Comparison of ENCODE assay signal across 19 mouse cellular contexts in genomic region chr1:164606141-164606754, GRCm38 (mm10).
DNase-seq lines count a peak whose midpoint lies in the region; ATAC-seq and TF ChIP-seq lines count a peak whose summit lies in the region.
"Had no signal": no experiment of that assay in that cellular context is flagged by ENCODE, and none has a peak within 500 bp of the region (broad histone marks: within the 10 kb centered on the region; RNA-seq: fewer than 3 reads in every experiment).

No protein-coding gene starts in this region.

- no peak for TF ChIP-seq CTCF in lung, adult 2 months (IDR thresholded peaks at IDR 0.05; ENCODE audit: insufficient read depth, low read length)

- 58% methylated on average over 8 of the region's 8 CpGs for WGBS in hindbrain, embryonic 14.5 days
- WGBS in hindbrain, embryonic 11.5 days: 73% methylated on average over 8 of the region's 8 CpGs
- WGBS in lung, adult 2 months: 53% methylated on average over 8 of the region's 8 CpGs
- WGBS in midbrain, embryonic 16.5 days: 34% methylated on average over 8 of the region's 8 CpGs

- ATAC-seq in hindbrain, embryonic 14.5 days (ENCODE audit: low FRiP score): 0 out of 2 replicates have a peak, but pooled peaks have one; percentile 37
- ATAC-seq in hindbrain, embryonic 11.5 days (ENCODE audit: low FRiP score): no peak
- 0 out of 2 replicates have a peak, but pooled peaks have one; percentile 25 for ATAC-seq in midbrain, embryonic 16.5 days
- no peak for ATAC-seq in monocyte, adult 5-6 weeks (replicated peaks; ENCODE audit: insufficient number of reproducible peaks, low FRiP score, low TSS enrichment, poor library complexity, severe bottlenecking)
- ATAC-seq: Patski had no signal

- no peak for TF ChIP-seq POLR2A in lung, adult 2 months (IDR thresholded peaks at IDR 0.05; ENCODE audit: borderline replicate concordance, extremely low read depth, low read depth, low read length)

- peak overlapping the region; percentile 24; the same call in 1 of the 2 replicates for H3K27ac ChIP-seq in hindbrain, embryonic 14.5 days
- no peak overlapping the region for H3K27ac ChIP-seq in hindbrain, embryonic 11.5 days (ENCODE audit: low read depth, low read length)
- peak overlapping the region; percentile 6; the same call in 1 of the 2 replicates for H3K27ac ChIP-seq in midbrain, embryonic 16.5 days (ENCODE audit: low read length)
- H3K27ac ChIP-seq: limb, embryonic 13.5 days; liver, embryonic 13.5 days; lung, embryonic 15.5 days; macrophage; neural tube, embryonic 12.5 days had no signal

- no peak overlapping the region for H3K9ac ChIP-seq in hindbrain, embryonic 14.5 days
- no peak overlapping the region for H3K9ac ChIP-seq in hindbrain, embryonic 11.5 days (ENCODE audit: low read depth, low read length)
- H3K9ac ChIP-seq in midbrain, embryonic 16.5 days (ENCODE audit: low read depth, low read length): no peak overlapping the region
- H3K9ac ChIP-seq: limb, embryonic 13.5 days; liver, embryonic 13.5 days; lung, embryonic 15.5 days; neural tube, embryonic 12.5 days had no signal

- H3K36me3 ChIP-seq in hindbrain, embryonic 14.5 days (replicated peaks; ENCODE audit: control insufficient read depth, insufficient read depth): no peaks in the 10 kb centered on the region
- H3K36me3 ChIP-seq in hindbrain, embryonic 11.5 days (ENCODE audit: control insufficient read depth, insufficient read depth, low read length): no peaks in the 10 kb centered on the region
- no peaks in the 10 kb centered on the region for H3K36me3 ChIP-seq in midbrain, embryonic 16.5 days (ENCODE audit: control insufficient read depth, insufficient read depth, low read length)
- H3K36me3 ChIP-seq: limb, embryonic 13.5 days; liver, embryonic 13.5 days; lung, embryonic 15.5 days; neural tube, embryonic 12.5 days had no signal

- peak; percentile 6 for DNase-seq in embryo, embryonic 10 days (ENCODE audit: low spot score)
- no peak for DNase-seq in embryo, embryonic 11 days
- no peak for DNase-seq in hindbrain, embryonic 14.5 days (ENCODE audit: low spot score)
- DNase-seq in hindbrain, embryonic 11.5 days (ENCODE audit: low spot score): no peak
- peak; percentile 9 for DNase-seq in lung, adult 2 months
- DNase-seq in lung, postnatal 25 days (ENCODE audit: low spot score): no peak
- DNase-seq: adrenal gland, adult 8-10 months; cerebellum, adult 9-10 months; gastrocnemius, postnatal 25 days; kidney, adult 18-20 months; kidney, postnatal 10 days; liver, embryonic 13.5 days had no signal

- no peak overlapping the region for H3K4me3 ChIP-seq in hindbrain, embryonic 14.5 days (replicated peaks; ENCODE audit: low read length)
- no peak overlapping the region for H3K4me3 ChIP-seq in hindbrain, embryonic 11.5 days (ENCODE audit: low read depth, low read length)
- H3K4me3 ChIP-seq in lung, adult 2 months (replicated peaks; ENCODE audit: extremely low read depth, low read depth, low read length): no peak overlapping the region
- no peak overlapping the region for H3K4me3 ChIP-seq in midbrain, embryonic 16.5 days (ENCODE audit: low read depth, low read length)
- H3K4me3 ChIP-seq: limb, embryonic 13.5 days; liver, embryonic 13.5 days; lung, embryonic 15.5 days; neural tube, embryonic 12.5 days had no signal

- H3K9me3 ChIP-seq in hindbrain, embryonic 14.5 days (ENCODE audit: control insufficient read depth, low read length): no peaks in the 10 kb centered on the region
- H3K9me3 ChIP-seq in hindbrain, embryonic 11.5 days (ENCODE audit: control insufficient read depth, low read length): no peaks in the 10 kb centered on the region
- no peaks in the 10 kb centered on the region for H3K9me3 ChIP-seq in midbrain, embryonic 16.5 days (replicated peaks; ENCODE audit: control insufficient read depth, low read length, poor library complexity, severe bottlenecking)
- H3K9me3 ChIP-seq: limb, embryonic 13.5 days; liver, embryonic 13.5 days; lung, embryonic 15.5 days; neural tube, embryonic 12.5 days had no signal

- H3K4me1 ChIP-seq in hindbrain, embryonic 14.5 days (replicated peaks; ENCODE audit: control insufficient read depth, insufficient read depth, low read length): no peaks in the 10 kb centered on the region
- H3K4me1 ChIP-seq in hindbrain, embryonic 11.5 days (replicated peaks; ENCODE audit: control insufficient read depth, insufficient read depth, low read length): no peaks in the 10 kb centered on the region
- no peaks in the 10 kb centered on the region; the same call in 1 of the 2 replicates for H3K4me1 ChIP-seq in lung, adult 2 months (ENCODE audit: control insufficient read depth, insufficient read depth, low read length)
- no peaks in the 10 kb centered on the region for H3K4me1 ChIP-seq in midbrain, embryonic 16.5 days (ENCODE audit: control insufficient read depth, insufficient read depth, low read length)
- H3K4me1 ChIP-seq: limb, embryonic 13.5 days; liver, embryonic 13.5 days; lung, embryonic 15.5 days; neural tube, embryonic 12.5 days had no signal

- no peaks in the 10 kb centered on the region for H3K27me3 ChIP-seq in hindbrain, embryonic 14.5 days (ENCODE audit: control insufficient read depth, insufficient read depth, low read length)
- no peaks in the 10 kb centered on the region for H3K27me3 ChIP-seq in hindbrain, embryonic 11.5 days (ENCODE audit: control insufficient read depth, insufficient read depth, low read length)
- H3K27me3 ChIP-seq in midbrain, embryonic 16.5 days (ENCODE audit: control insufficient read depth, insufficient read depth, low read depth, low read length): no peaks in the 10 kb centered on the region
- H3K27me3 ChIP-seq: limb, embryonic 13.5 days; liver, embryonic 13.5 days; lung, embryonic 15.5 days; neural tube, embryonic 12.5 days; Patski had no signal

- H3K4me2 ChIP-seq in hindbrain, embryonic 14.5 days (replicated peaks): no peak overlapping the region
- no peak overlapping the region for H3K4me2 ChIP-seq in hindbrain, embryonic 11.5 days (replicated peaks; ENCODE audit: low read depth, low read length)
- H3K4me2 ChIP-seq in midbrain, embryonic 16.5 days (ENCODE audit: low read length): no peak overlapping the region
- H3K4me2 ChIP-seq: limb, embryonic 13.5 days; liver, embryonic 13.5 days; lung, embryonic 15.5 days; neural tube, embryonic 12.5 days had no signal

Comparison
In these comparisons a context has a peak if more than half of its experiments do, and no peak if none do; other contexts are left out.
1. DNase-seq: peak in embryo, embryonic 10 days (single experiment) and lung, adult 2 months (single experiment); none in embryo, embryonic 11 days (single experiment), hindbrain, embryonic 14.5 days (single experiment), hindbrain, embryonic 11.5 days (single experiment) and lung, postnatal 25 days (single experiment).
2. ATAC-seq: peak in hindbrain, embryonic 14.5 days (single experiment) and midbrain, embryonic 16.5 days (single experiment); none in hindbrain, embryonic 11.5 days (single experiment) and monocyte, adult 5-6 weeks (single experiment).